Mouse (Mus musculus) heart, postnatal 25 days (tissue): ENCODE measurements around the gene A030003K21Rik. TPM values are rescaled to one million over a fixed set of nuclear protein-coding genes. Genes with fewer than 3 reads are reported as not detected.
"Not testable (repeated sequence)": the region's sequence is repeated elsewhere in the genome, so short reads cannot be mapped to it uniquely, and the experiment has no call there.

Source experiments
- DNase-seq: peaks from one replicate; pipeline ENCODE4 v3.0.0; 2022; ENCODE audit warnings: low spot score
- intact Hi-C: fragments of 180-260 bp; cut with DNase I; formaldehyde crosslinking; loops from one replicate; pipeline ENCODE4 v1.15.1; 2025
- total RNA-seq, 2 experiments: library from RNA; stranded (reverse); gene quantifications; 2 replicates each; pipeline ENCODE4 v1.2.3; 2021

Gene A030003K21Rik
- not detected for total RNA-seq

GRCm38 (mm10) chr1:82943295-82943694, at the start of gene A030003K21Rik:
Gene A030003K21Rik, minus strand, starts transcription at chr1:82943388.
- intact Hi-C loops, DNase-seq: not testable (repeated sequence)

GRCm38 (mm10) chr1:82992093-82992492, 48.9 kb upstream of the A030003K21Rik start:
- intact Hi-C loops = no loop called here
- no peak for DNase-seq

DNA sequence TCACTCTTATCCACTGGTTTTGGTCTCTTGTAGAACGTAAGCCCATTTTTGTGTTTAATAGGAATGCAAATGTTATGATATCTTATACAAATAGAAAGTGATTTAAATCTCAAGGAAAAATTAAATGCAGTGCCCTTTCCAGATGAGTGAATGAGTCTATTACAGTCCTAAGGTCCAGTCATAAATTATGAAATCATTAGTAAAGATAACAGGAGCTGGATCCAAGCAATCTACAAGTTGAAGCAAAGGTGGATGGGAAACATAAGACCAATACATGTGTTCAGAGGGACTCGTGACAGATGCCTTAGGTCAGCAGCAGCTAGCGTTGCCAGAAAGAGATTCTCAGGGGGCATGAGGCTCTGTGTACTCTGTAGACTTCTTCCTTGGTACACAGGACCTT, 48.4 kb upstream of the A030003K21Rik start:
- no peak for DNase-seq
- intact Hi-C loops = no loop called here

GRCm38 (mm10) chr1:82991062-82991461, 47.9 kb upstream of the A030003K21Rik start:
- intact Hi-C loops = no loop called here

GRCm38 (mm10) chr1:82987530-82988198, 44.5 kb upstream of the A030003K21Rik start:
- DNase-seq = no peak
- intact Hi-C loops = loop anchor here (1.0 to 10.0 kb wide), 3 partner anchors 149 to 433 kb away; partner anchors contain the start of gene Agfg1

More at GRCm38 (mm10) chr1:82991062-82991461, 47.9 kb upstream of the A030003K21Rik start:
- no peak for DNase-seq

- intact Hi-C loops = loop anchor here (1.0 to 10.0 kb wide), 3 partner anchors 148 to 432 kb away; partner anchors contain the start of gene Agfg1
- DNase-seq = no peak
Observed at GRCm38 (mm10) chr1:82986738-82987137, 43.5 kb upstream of the A030003K21Rik start.

DNA sequence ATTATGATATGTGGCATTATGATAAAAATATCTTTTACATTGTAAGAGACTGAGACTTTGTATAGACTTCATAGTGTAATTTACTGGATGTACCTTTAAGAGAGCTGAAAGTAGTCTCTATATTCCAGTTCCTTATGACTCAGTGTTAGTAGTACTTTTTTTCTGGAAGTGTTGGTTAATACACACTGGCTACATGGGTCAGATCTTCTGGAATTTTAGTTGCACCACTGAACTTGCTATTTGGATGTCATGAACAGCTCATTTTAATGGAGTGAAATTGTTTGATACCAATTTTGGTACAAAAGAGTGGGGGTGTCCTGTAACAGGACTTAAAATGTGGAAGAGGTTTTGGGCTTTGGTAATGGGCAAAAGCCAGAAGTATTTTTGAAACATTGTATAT, 34.7 kb upstream of the A030003K21Rik start:
- DNase-seq = no peak
- intact Hi-C loops = no loop called here

DNA sequence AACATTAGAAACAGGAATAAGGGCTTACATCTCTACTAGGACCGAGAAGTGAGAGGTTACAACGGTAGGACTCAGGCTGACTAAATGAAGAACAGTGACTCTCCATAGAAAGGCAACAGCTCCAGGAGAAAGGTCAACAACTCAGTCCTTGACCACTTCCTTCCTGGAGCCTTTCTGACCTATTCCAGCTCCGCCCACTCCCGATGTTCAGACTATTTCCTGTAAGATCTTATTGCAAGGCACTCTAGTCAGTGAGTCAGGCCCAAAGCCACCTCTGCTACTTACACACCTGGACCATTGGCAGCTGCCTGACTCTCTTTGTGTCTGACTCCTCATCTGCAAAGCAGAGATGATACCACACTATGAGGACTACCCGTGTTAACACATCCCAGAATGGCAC, 32.6 kb upstream of the A030003K21Rik start:
- DNase-seq = no peak
- intact Hi-C loops = no loop called here

DNA sequence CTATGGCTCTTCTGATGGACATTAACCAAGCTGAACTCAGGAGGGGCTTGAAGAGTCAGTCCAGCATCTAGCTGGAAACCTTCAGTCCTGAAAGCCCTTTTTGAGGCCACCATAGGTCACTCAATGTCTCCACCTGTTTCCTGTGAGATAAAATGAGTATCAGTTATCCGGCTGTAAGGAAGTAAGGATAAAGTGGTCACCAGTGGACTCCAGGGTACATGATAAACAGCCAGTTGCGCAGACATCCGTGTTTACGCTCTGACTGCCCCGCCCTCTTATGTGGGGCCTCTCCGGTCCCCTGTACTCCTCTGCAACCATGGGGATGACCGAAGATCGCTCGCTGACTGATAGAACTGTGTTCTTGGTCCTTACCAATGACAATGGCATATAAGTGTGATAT, 31.2 kb upstream of the A030003K21Rik start:
- intact Hi-C loops = no loop called here
- DNase-seq = no peak

GRCm38 (mm10) chr1:82973901-82974300, 30.7 kb upstream of the A030003K21Rik start:
- intact Hi-C loops = no loop called here
- DNase-seq = no peak

GRCm38 (mm10) chr1:82973244-82973643, 30.1 kb upstream of the A030003K21Rik start:
- DNase-seq = no peak
- intact Hi-C loops = no loop called here

DNA sequence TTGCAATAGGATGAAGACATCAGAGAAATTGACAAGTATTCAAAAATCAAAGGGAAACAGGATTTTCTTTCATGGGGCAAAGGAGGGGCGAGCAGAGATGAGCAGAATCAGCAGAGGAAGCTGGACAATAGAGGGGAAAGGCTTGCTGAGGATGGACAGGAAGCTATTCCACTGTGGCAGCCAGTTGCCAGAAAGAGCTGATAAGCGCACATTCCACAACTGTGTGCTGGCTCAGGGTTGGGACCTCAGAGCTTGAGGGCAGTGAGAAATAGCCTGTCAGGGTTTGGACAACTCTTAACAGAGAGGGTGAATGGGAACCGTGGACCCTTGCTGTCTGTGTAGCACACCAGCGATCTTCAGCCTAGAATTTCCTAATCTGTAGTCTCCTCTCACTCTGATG, 28.9 kb upstream of the A030003K21Rik start:
- intact Hi-C loops = no loop called here
- DNase-seq = peak; percentile 4

GRCm38 (mm10) chr1:82966413-82966812, 23.2 kb upstream of the A030003K21Rik start:
- intact Hi-C loops = no loop called here

GRCm38 (mm10) chr1:82959870-82960385, 16.7 kb upstream of the A030003K21Rik start, which contains the start of gene Gm47955:
Gene Gm47955, plus strand, starts transcription at chr1:82960286.
- DNase-seq = no peak
- intact Hi-C loops = no loop called here

More at GRCm38 (mm10) chr1:82966413-82966812, 23.2 kb upstream of the A030003K21Rik start:
- DNase-seq = no peak

- intact Hi-C loops, DNase-seq: not testable (repeated sequence)
Observed at GRCm38 (mm10) chr1:82955913-82956312, 12.7 kb upstream of the A030003K21Rik start, which contains the start of gene Gm7544. Gene Gm7544, minus strand, starts transcription at chr1:82956013.

GRCm38 (mm10) chr1:82948601-82949000, 5.4 kb upstream of the A030003K21Rik start:
- intact Hi-C loops = no loop called here
- DNase-seq = no peak

- intact Hi-C loops, DNase-seq: not testable (repeated sequence)
Observed at GRCm38 (mm10) chr1:82946029-82946428, 2.8 kb upstream of the A030003K21Rik start.

GRCm38 (mm10) chr1:82942505-82942904, 683 bp downstream of the A030003K21Rik start:
- intact Hi-C loops, DNase-seq: not testable (repeated sequence)

- no peak for DNase-seq
- intact Hi-C loops = no loop called here
Observed at GRCm38 (mm10) chr1:82938666-82939065, 4.5 kb downstream of the A030003K21Rik start.

DNA sequence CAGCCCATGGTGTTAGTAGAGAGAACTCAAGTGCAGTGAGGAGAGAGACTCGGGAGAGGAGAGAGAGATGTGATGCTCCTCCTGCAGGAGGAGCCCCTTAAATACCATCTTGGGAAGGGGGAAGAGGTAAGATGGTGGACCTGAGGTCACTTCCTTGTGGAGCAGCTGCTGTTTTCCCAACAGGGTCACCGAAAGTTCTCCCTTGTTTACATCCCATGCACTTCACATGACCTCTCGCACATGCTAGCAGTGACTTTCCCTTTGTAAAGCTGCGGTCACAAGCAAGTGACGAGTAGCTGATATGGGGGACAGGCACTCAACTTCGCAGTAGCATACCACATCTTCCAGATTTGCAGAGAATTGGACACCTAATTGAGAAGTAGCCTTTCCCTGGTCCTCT, 11.9 kb downstream of the A030003K21Rik start, which contains the start of gene Gm6217:
TSS of gene Gm6217 (minus strand) at position 74 of the 400 bp plus-strand sequence.
- intact Hi-C loops, DNase-seq: not testable (repeated sequence)

- DNase-seq, intact Hi-C loops: not testable (repeated sequence)
Observed at GRCm38 (mm10) chr1:82930558-82930957, 12.6 kb downstream of the A030003K21Rik start.
